Comparison of ENCODE assay signal across 10 mouse cellular contexts in the genomic region with DNA sequence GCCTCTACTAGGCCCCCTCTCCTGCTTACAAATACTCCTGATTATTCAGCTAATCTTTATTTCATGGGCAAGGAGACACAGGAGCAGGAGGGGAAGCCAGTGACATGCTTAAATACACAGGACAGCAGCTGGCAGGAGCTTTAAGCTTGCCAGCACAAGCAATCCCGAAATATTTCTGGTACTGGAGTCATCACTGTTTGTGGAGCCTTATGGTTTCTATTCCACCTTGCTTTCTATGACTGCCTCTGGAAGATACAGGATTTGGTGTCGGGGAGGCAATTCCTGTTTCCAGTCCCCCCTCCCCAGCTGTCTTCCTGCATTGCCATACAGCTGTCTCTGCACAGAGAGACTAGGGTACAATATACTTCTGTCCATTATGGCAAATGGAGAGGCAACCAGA. TPM values are rescaled to one million over a fixed set of nuclear protein-coding genes. Genes with fewer than 3 reads are reported as not detected.
A peak's percentile ranks its signal among the peaks of the same experiment; 100 is the strongest.
DNase-seq lines count a peak whose midpoint lies in the region; ATAC-seq lines count a peak whose summit lies in the region.
"Had no signal": no experiment of that assay in that cellular context is flagged by ENCODE, and none has a peak within 500 bp of the region (broad histone marks: within the 10 kb centered on the region; RNA-seq: fewer than 3 reads in every experiment).

No protein-coding gene starts in this region.

- DNase-seq in heart, adult 8-10 months (ENCODE audit: low spot score): no peak
- no peak for DNase-seq in embryonic facial prominence, embryonic 10.5 days (ENCODE audit: low spot score)
- DNase-seq in hindbrain, embryonic 10.5 days (ENCODE audit: low spot score): no peak
- no peak for DNase-seq in layer of hippocampus, postnatal 36 days
- DNase-seq in adrenal gland, postnatal 14 days: no peak
- DNase-seq in left cerebral cortex, adult 18-20 months (ENCODE audit: low spot score in 2 of 2): no peak
- DNase-seq: adrenal gland, adult 2 months; spleen, adult 18-20 months had no signal

- H3K36me3 ChIP-seq in heart, embryonic 15.5 days: no peaks in the 10 kb centered on the region
- no peaks in the 10 kb centered on the region for H3K36me3 ChIP-seq in embryonic facial prominence, embryonic 10.5 days (replicated peaks)
- no peaks in the 10 kb centered on the region for H3K36me3 ChIP-seq in hindbrain, embryonic 10.5 days
- no peaks in the 10 kb centered on the region for H3K36me3 ChIP-seq in midbrain, embryonic 13.5 days

- no peaks in the 10 kb centered on the region for H3K27me3 ChIP-seq in heart, embryonic 15.5 days
- peaks cover 11% of the 10 kb centered on the region for H3K27me3 ChIP-seq in embryonic facial prominence, embryonic 10.5 days (replicated peaks; ENCODE audit: low read depth, poor library complexity, severe bottlenecking)
- no peaks in the 10 kb centered on the region for H3K27me3 ChIP-seq in hindbrain, embryonic 10.5 days (ENCODE audit: insufficient read depth, poor library complexity, severe bottlenecking)
- H3K27me3 ChIP-seq in midbrain, embryonic 13.5 days: no peaks in the 10 kb centered on the region

- peaks cover 74% of the 10 kb centered on the region for H3K4me1 ChIP-seq in heart, embryonic 15.5 days (replicated peaks)
- H3K4me1 ChIP-seq in embryonic facial prominence, embryonic 10.5 days: peaks cover 83% of the 10 kb centered on the region
- H3K4me1 ChIP-seq in hindbrain, embryonic 10.5 days (replicated peaks): peaks cover 86% of the 10 kb centered on the region
- peaks cover 75% of the 10 kb centered on the region for H3K4me1 ChIP-seq in midbrain, embryonic 13.5 days (replicated peaks)

- peak overlapping the region; percentile 8; the same call in 1 of the 2 replicates for H3K27ac ChIP-seq in heart, embryonic 15.5 days
- H3K27ac ChIP-seq in embryonic facial prominence, embryonic 10.5 days (replicated peaks): no peak overlapping the region
- H3K27ac ChIP-seq in hindbrain, embryonic 10.5 days: peak overlapping the region; percentile 93
- peak overlapping the region; percentile 93 for H3K27ac ChIP-seq in midbrain, embryonic 13.5 days

- no peak overlapping the region for H3K9ac ChIP-seq in heart, embryonic 15.5 days
- H3K9ac ChIP-seq in midbrain, embryonic 13.5 days (replicated peaks): peak overlapping the region; percentile 93

- H3K9me3 ChIP-seq in heart, embryonic 15.5 days (replicated peaks): no peaks in the 10 kb centered on the region
- H3K9me3 ChIP-seq in embryonic facial prominence, embryonic 10.5 days: no peaks in the 10 kb centered on the region
- H3K9me3 ChIP-seq in hindbrain, embryonic 10.5 days: no peaks in the 10 kb centered on the region
- H3K9me3 ChIP-seq in midbrain, embryonic 13.5 days: no peaks in the 10 kb centered on the region

- H3K4me2 ChIP-seq in heart, embryonic 15.5 days: peak overlapping the region; percentile 89
- H3K4me2 ChIP-seq in midbrain, embryonic 13.5 days (replicated peaks): peak overlapping the region; percentile 67

- 40% methylated on average over 2 of the region's 2 CpGs for WGBS in heart, embryonic 15.5 days
- 53% methylated on average over 2 of the region's 2 CpGs for WGBS in embryonic facial prominence, embryonic 10.5 days
- WGBS in hindbrain, embryonic 10.5 days: 48% methylated on average over 2 of the region's 2 CpGs
- WGBS in midbrain, embryonic 13.5 days: 27% methylated on average over 2 of the region's 2 CpGs

- no peak for ATAC-seq in heart, embryonic 15.5 days (replicated peaks; ENCODE audit: insufficient number of reproducible peaks, insufficient read depth, low FRiP score, low read depth)
- no peak for ATAC-seq in midbrain, embryonic 13.5 days

- 0 out of 2 replicates have a peak overlapping the region, but pooled peaks have one; percentile 6 for H3K4me3 ChIP-seq in heart, embryonic 15.5 days
- peak overlapping the region; percentile 92 for H3K4me3 ChIP-seq in embryonic facial prominence, embryonic 10.5 days
- peak overlapping the region; percentile 94 for H3K4me3 ChIP-seq in hindbrain, embryonic 10.5 days
- peak overlapping the region; percentile 83 for H3K4me3 ChIP-seq in midbrain, embryonic 13.5 days (replicated peaks)

RNA-seq across cellular contexts. Expression of a gene that starts 4.7 kb away (rescaled TPM):
- polyA plus RNA-seq in heart, embryonic 15.5 days (2015; fragmentation: Nextera tagmentation; extraction: Ambion mirVana): 4.6 and 6.2 TPM in 2 replicates
- 10 to 100 TPM; 18.8 to 28.3 (median 25.5) TPM for total RNA-seq in heart, adult 8-10 months (2022)
- 12.9 and 15.3 TPM in 2 replicates for polyA plus RNA-seq in embryonic facial prominence, embryonic 10.5 days (2016; fragmentation: Nextera tagmentation; extraction: Ambion mirVana)
- 17.5 and 23.9 TPM in 2 replicates for polyA plus RNA-seq in hindbrain, embryonic 10.5 days (2016; fragmentation: Nextera tagmentation; extraction: Ambion mirVana)
- 20.4 and 23.3 TPM in 2 replicates for polyA plus RNA-seq in midbrain, embryonic 13.5 days (2015; fragmentation: Nextera tagmentation; extraction: Ambion mirVana)
- total RNA-seq in layer of hippocampus, postnatal 36 days (2021): 10 to 100 TPM; 65.0 to 73.0 TPM
- 15.2 and 17.3 TPM in 2 replicates for total RNA-seq in adrenal gland, postnatal 14 days (2021)
- total RNA-seq in left cerebral cortex, adult 18-20 months (2021): 10 to 100 TPM; 73.3 to 76.6 TPM

Comparison
In these comparisons a context has a peak if more than half of its experiments do, and no peak if none do; other contexts are left out.
1. H3K4me3 ChIP-seq: peak in every context shown above with its lines; median percentile 94 in hindbrain, embryonic 10.5 days; 92 in embryonic facial prominence, embryonic 10.5 days; 83 in midbrain, embryonic 13.5 days; 6 in heart, embryonic 15.5 days.